Mouse (Mus musculus) erythroblast, embryonic 14.5 days (primary cell): ENCODE results near the gene Lrrc9. TPM values are rescaled to one million over a fixed set of nuclear protein-coding genes. Genes with fewer than 3 reads are reported as not detected.

Experiments
- H3K27me3 ChIP-seq: 2 replicates; pipeline ENCODE4 v1.6.1; 2012; ENCODE audit warnings: inconsistent platforms; ENCODE audit not compliant: control insufficient read depth
- H3K36me3 ChIP-seq: 2 replicates; pipeline ENCODE4 v1.6.1; 2012; ENCODE audit warnings: mild to moderate bottlenecking, inconsistent platforms; ENCODE audit not compliant: control insufficient read depth
- H3K4me1 ChIP-seq: 2 replicates; pipeline ENCODE4 v1.6.1; 2012; ENCODE audit warnings: inconsistent platforms; ENCODE audit not compliant: control insufficient read depth
- H3K4me3 ChIP-seq: replicated peaks from 2 replicates; pipeline ENCODE3; 2012; ENCODE audit warnings: moderate library complexity, mild to moderate bottlenecking, inconsistent platforms
- H3K9me3 ChIP-seq: 2 replicates; pipeline ENCODE4 v1.6.1; 2012; ENCODE audit warnings: low read length, inconsistent platforms, mixed read lengths; ENCODE audit not compliant: control insufficient read depth
- GATA1 ChIP-seq: IDR thresholded peaks from 2 replicates; pipeline ENCODE4 v1.6.1; 2012; ENCODE audit warnings: low read length, inconsistent platforms, mixed read lengths
- TAL1 ChIP-seq: IDR thresholded peaks from 3 replicates; pipeline ENCODE4 v1.6.1; 2012; ENCODE audit warnings: low read length, inconsistent platforms, mixed read lengths
- polyA plus RNA-seq: library from polyadenylated mRNA; stranded (reverse); fragments of >175 nt; gene quantifications from 2 replicates; pipeline ENCODE4 v1.2.3, GENCODE M21; 2012

Lrrc9 gene
- polyA plus RNA-seq, 1 experiment: not detected

DNA sequence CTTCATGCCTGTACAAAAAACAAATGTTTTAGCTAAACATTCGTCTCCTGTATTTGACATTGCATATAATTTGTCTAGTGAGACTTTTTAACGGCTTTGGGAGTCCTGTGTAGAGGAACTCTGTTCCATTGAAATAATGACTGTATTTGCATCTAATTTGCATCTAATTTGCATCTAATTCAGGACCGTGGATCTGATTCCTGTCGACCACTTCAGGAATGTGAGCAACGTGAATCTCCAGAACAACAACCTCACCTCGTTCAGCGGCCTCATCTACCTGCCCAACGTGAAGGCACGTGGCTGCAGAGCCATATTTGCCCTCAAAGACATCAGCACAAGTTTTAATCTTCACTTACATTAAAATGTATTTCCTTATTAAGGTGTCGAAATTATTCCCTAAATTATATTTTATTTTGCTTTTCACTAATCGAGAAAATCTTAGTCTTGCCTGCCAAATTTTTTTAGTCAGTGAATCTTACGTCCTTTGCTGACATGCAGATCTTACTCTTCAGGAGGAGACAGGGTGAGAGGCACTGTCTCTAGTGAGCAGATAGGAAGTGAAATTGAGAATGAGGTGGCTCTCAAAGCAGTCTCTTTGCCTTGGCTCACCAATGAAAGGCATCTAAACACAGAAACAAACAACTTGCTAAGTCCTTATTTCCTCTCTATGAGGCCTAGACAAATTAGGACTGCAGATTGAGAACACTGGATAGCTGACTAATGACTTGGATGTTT lies 55.4 kb downstream of the Lrrc9 start:
- H3K4me1 ChIP-seq: no peaks in the 10 kb centered on the region
- no peaks in the 10 kb centered on the region for H3K9me3 ChIP-seq
- H3K27me3 ChIP-seq: no peaks in the 10 kb centered on the region
- H3K36me3 ChIP-seq: no peaks in the 10 kb centered on the region
- TF ChIP-seq TAL1 (no peak), GATA1 (no peak)
- no peak overlapping the region for H3K4me3 ChIP-seq

DNA sequence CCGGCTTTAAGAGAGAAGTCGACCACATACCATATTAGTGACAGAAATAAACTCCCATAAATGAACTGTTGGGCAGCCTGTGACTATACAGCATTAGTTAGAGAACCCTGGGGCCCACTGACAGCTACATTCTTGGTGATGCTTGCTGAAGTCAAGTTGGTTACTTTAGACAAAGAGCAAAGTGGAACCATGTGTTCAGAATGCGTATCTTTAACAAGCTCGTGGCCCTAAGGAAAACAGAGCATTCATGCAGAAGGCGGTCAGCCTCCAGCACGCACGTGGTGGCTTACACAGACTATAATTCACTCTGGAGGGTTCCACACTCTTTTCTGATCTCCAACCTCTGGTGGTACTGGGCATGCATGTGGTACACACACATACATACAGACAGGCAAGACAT lies 67.9 kb downstream of the Lrrc9 start:
- no peak overlapping the region for H3K4me3 ChIP-seq
- H3K36me3 ChIP-seq: no peaks in the 10 kb centered on the region
- no peaks in the 10 kb centered on the region for H3K4me1 ChIP-seq
- no peaks in the 10 kb centered on the region for H3K27me3 ChIP-seq
- H3K9me3 ChIP-seq: no peaks in the 10 kb centered on the region
- TF ChIP-seq GATA1: no peak
- no peak for TF ChIP-seq TAL1

GRCm38 (mm10) chr12:72515446-72515845 lies 73.8 kb downstream of the Lrrc9 start:
- H3K9me3 ChIP-seq: no peaks in the 10 kb centered on the region
- H3K4me3 ChIP-seq: no peak overlapping the region
- no peak for TF ChIP-seq GATA1
- no peak for TF ChIP-seq TAL1
- peaks cover 2% of the 10 kb centered on the region; the same call in 1 of the 2 replicates for H3K4me1 ChIP-seq
- no peaks in the 10 kb centered on the region for H3K27me3 ChIP-seq
- no peaks in the 10 kb centered on the region for H3K36me3 ChIP-seq

GRCm38 (mm10) chr12:72518114-72518728 lies 76.6 kb downstream of the Lrrc9 start:
- no peak for TF ChIP-seq GATA1
- Histone ChIP-seq H3K36me3 (no peaks in the 10 kb centered on the region), H3K27me3 (no peaks in the 10 kb centered on the region), H3K4me1 (peaks cover 2% of the 10 kb centered on the region; the same call in 1 of the 2 replicates), H3K9me3 (no peaks in the 10 kb centered on the region), H3K4me3 (no peak overlapping the region)

DNA sequence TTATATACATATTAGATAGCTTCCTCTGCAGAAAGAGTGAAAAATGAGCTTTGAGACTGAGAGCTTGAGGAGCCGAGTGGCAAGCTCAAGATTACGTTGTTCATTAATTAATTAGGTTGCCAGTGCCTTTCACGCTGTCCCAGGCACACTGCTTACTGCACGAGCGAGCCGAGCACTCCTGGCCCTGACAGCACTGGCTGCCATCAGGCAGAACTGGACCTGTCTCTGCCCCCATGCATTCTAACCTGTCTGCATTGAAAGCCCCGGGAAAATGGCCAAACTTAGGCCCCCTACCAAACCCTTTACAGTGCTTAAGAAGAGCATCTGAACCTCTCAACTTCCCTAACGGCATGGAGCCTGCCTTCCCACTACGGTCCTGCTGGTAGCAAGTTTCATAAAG lies 77.7 kb downstream of the Lrrc9 start:
- TF ChIP-seq TAL1: no peak
- TF ChIP-seq GATA1: no peak
- H3K27me3 ChIP-seq: no peaks in the 10 kb centered on the region
- H3K4me1 ChIP-seq: peaks cover 2% of the 10 kb centered on the region; the same call in 1 of the 2 replicates
- H3K9me3 ChIP-seq: no peaks in the 10 kb centered on the region
- H3K36me3 ChIP-seq: no peaks in the 10 kb centered on the region
- H3K4me3 ChIP-seq: no peak overlapping the region

DNA sequence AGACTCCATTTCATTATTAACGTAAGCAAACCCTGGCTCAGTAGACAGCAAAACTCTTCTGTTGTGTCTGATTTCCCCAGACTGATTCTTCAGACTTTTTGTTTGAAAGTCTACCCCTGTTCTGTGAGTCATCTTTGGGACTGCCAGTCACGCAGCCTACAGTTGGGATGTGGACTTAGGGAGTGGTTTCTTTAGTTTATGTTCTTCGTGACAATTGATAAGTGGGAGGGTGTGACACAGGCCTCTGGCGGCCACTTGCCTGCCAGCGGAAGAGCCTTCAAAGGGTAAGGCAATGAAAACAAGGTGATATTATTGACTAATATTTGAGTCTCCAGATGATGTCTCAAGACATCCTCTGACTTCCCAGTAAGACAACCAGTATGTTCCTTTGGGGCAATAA lies 78.2 kb downstream of the Lrrc9 start:
- H3K27me3 ChIP-seq: no peaks in the 10 kb centered on the region
- TF ChIP-seq TAL1: no peak
- TF ChIP-seq GATA1: no peak
- no peaks in the 10 kb centered on the region for H3K9me3 ChIP-seq
- H3K4me3 ChIP-seq: no peak overlapping the region
- H3K4me1 ChIP-seq: peaks cover 2% of the 10 kb centered on the region; the same call in 1 of the 2 replicates
- H3K36me3 ChIP-seq: no peaks in the 10 kb centered on the region

DNA sequence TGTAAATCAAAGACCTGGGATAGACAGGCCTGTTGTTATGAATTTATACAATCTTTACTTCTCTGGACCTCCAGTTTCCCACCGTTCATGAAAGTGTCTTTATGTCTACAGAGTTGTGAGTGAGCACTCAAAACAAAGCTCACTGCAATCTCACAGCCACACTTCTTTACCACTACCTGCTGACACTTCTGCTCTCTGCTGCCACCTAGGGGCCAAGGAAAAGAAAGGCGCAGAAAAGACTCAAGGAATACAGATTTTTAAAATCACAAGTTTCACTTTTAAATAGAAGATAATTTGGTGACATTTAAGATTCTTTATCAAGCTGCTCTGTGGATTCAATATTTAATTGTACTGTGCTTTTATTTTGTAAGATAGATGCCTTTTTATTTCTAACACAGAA lies 79.0 kb downstream of the Lrrc9 start:
- peaks cover 4% of the 10 kb centered on the region for H3K4me1 ChIP-seq
- no peak overlapping the region for H3K4me3 ChIP-seq
- H3K27me3 ChIP-seq: no peaks in the 10 kb centered on the region
- TF ChIP-seq GATA1: no peak
- no peaks in the 10 kb centered on the region for H3K36me3 ChIP-seq
- no peaks in the 10 kb centered on the region for H3K9me3 ChIP-seq

GRCm38 (mm10) chr12:72525588-72525987 lies 83.9 kb downstream of the Lrrc9 start:
- H3K36me3 ChIP-seq: no peaks in the 10 kb centered on the region
- no peak overlapping the region for H3K4me3 ChIP-seq
- H3K4me1 ChIP-seq: peaks cover 8% of the 10 kb centered on the region
- no peaks in the 10 kb centered on the region for H3K27me3 ChIP-seq
- H3K9me3 ChIP-seq: no peaks in the 10 kb centered on the region
- TF ChIP-seq TAL1 (no peak), GATA1 (no peak)

DNA sequence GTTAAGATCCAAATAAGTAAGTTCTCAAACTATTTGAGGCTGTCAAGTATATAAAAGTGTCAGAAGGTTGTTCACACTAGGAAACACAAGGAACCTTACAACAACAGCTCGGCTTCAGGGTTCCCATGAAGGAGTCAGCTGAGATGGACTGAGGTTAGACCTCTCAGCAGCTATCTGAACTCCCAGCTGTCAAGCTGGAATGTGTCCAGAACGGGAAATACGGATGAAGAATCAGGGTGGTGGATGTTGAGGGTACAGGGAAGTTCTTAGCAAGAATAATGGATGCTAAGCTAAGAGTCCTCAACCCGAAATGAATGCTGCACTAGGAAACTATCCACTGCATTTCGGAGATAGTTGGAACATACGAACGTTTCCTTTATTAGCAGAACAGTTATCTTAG lies 90.6 kb downstream of the Lrrc9 start:
- no peaks in the 10 kb centered on the region for H3K36me3 ChIP-seq
- H3K9me3 ChIP-seq: no peaks in the 10 kb centered on the region
- peaks cover 18% of the 10 kb centered on the region for H3K4me1 ChIP-seq
- TF ChIP-seq GATA1 (no peak), TAL1 (no peak)
- no peak overlapping the region for H3K4me3 ChIP-seq
- H3K27me3 ChIP-seq: no peaks in the 10 kb centered on the region
